Mouse (Mus musculus) hindbrain, embryonic 12.5 days (tissue): ENCODE data around the gene Psma5. TPM values are rescaled to one million over a fixed set of nuclear protein-coding genes. Genes with fewer than 3 reads are reported as not detected.

Experiments used
- ATAC-seq: fragments of 200-750 bp; cut with Nextera tagmentation; 2 replicates; pipeline ENCODE4 v1.8.0; 2017; ENCODE audit warnings: moderate TSS enrichment; ENCODE audit not compliant: low FRiP score
- H3K27ac ChIP-seq: fragments of 300-500 bp; sonication (generic); 2 replicates; pipeline ENCODE4 v1.5.1; 2016; ENCODE audit warnings: mild to moderate bottlenecking
- H3K27me3 ChIP-seq: fragments of 300-500 bp; sonication (generic); 2 replicates; pipeline ENCODE4 v1.6.1; 2016; ENCODE audit warnings: mild to moderate bottlenecking
- H3K36me3 ChIP-seq: fragments of 300-500 bp; sonication (generic); 2 replicates; pipeline ENCODE4 v1.6.1; 2016; ENCODE audit warnings: mild to moderate bottlenecking
- H3K4me1 ChIP-seq: fragments of 300-500 bp; sonication (generic); 2 replicates; pipeline ENCODE4 v1.6.1; 2016
- H3K4me2 ChIP-seq: fragments of 300-500 bp; sonication (generic); replicated peaks from 2 replicates; pipeline ENCODE4 v1.6.1; 2016; ENCODE audit warnings: mild to moderate bottlenecking
- H3K4me3 ChIP-seq: fragments of 300-500 bp; sonication (generic); 2 replicates; pipeline ENCODE4 v1.5.1; 2016; ENCODE audit warnings: mild to moderate bottlenecking
- H3K9ac ChIP-seq: fragments of 300-500 bp; sonication (generic); 2 replicates; pipeline ENCODE4 v1.6.1; 2016; ENCODE audit warnings: mild to moderate bottlenecking, moderate library complexity
- H3K9me3 ChIP-seq: fragments of 300-500 bp; sonication (generic); replicated peaks from 2 replicates; pipeline ENCODE4 v1.6.1; 2016; ENCODE audit warnings: mild to moderate bottlenecking
- WGBS: fragments of 180-500 bp; shearing (Covaris S2); methylation state at CpG from one replicate; pipeline ENCODE4 v1.1.7; 2016; 5-methylcytosine and 5-hydroxymethylcytosine counted together
- polyA plus RNA-seq: library from polyadenylated mRNA; unstranded; fragments of >200 nt; fragmentation: Nextera tagmentation; extraction: Ambion mirVana; gene quantifications from 2 replicates; pipeline ENCODE4 v1.2.1, GENCODE M21; 2016

Gene Psma5
- 205 and 218 TPM in 2 replicates for polyA plus RNA-seq

DNA sequence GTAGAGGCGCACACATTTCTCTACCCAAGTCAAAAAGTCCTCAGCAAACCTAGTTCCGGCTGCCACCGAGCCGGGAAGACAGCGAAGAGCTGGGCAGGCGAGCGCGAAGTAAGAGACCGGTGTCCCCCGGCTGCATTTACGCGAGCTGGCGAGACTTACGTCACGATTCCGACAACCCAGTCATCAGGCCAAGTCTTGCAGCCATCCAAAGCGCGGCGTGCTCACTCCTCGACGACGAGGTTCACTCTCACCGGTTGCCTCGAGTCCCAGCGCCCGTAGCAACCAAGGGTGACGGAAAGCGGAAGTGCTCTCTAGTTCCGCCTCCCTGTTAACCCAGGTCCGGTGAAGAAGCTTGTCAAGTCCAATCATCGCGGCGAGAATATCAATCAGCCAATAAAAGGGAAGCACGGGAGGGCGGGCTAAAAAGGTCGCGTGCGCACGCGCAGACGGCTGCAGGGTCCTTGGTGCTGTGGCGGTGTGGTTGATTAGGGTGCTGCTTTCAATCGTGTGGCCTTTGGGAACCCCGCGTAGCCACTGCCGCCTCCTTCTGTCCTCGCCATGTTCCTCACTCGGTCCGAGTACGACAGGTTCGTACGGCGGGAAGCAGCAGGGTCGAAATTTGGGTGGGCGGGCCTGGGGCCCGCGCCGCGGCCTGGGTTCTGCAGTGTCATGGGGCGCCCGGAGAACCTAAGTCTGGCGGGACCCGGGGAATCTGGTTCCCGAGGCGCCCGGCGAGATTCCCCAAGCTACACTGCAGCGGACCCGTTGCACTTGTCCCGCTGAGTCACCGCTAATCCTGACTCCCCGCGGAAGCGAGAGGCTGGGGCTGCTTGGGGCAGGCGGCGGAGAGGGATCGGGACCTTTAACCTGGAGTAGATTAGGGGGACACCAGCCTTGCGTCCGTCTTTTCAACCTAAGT is at the start of gene Psma5:
Psma5 (plus strand) TSS at position 208 of the 919 bp plus-strand sequence.
- no peaks in the 10 kb centered on the region for H3K9me3 ChIP-seq
- peak within 1 kb of the TSS; percentile 94 for H3K9ac ChIP-seq
- no peaks in the 10 kb centered on the region for H3K27me3 ChIP-seq
- peak within 1 kb of the TSS; percentile 85 for H3K4me2 ChIP-seq
- H3K27ac ChIP-seq = no peak within 1 kb of the TSS
- H3K4me1 ChIP-seq = peaks cover 14% of the 10 kb centered on the region
- WGBS = under 1% methylated on average over 79 of the region's 79 CpGs
- peak within 1 kb of the TSS; percentile 98 for H3K4me3 ChIP-seq
- peak; percentile 100 for ATAC-seq
- peaks cover 3% of the 10 kb centered on the region for H3K36me3 ChIP-seq

DNA sequence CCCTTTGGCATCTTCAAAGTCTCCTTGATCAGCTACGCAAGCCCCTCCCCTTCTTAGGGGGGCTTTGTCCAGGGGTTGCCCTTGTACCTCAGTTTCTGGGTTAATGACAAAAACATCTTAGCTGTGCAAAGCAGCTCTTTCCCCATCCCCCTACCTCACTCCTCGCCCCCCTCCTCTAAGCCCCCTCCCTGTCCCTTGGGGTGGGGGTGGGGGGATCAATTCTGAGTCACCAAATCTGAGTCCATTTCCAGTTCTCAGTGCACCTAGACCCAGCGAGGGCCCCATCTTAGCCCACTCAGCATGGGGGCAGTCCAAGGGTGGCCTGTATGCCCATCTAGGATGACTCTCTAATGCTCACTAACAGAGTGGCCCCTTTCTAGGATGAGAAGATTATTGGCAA is 47.7 kb upstream of the Psma5 start:
- Histone ChIP-seq H3K27ac (peak overlapping the region; percentile 93), H3K9ac (peak overlapping the region; percentile 92), H3K27me3 (peaks cover 2% of the 10 kb centered on the region; the same call in 1 of the 2 replicates), H3K36me3 (peaks cover 44% of the 10 kb centered on the region), H3K4me1 (peaks cover 21% of the 10 kb centered on the region), H3K4me3 (peak overlapping the region; percentile 62), H3K9me3 (no peaks in the 10 kb centered on the region), H3K4me2 (peak overlapping the region; percentile 92)
- WGBS = 57% methylated on average over 3 of the region's 3 CpGs
- no peak for ATAC-seq

DNA sequence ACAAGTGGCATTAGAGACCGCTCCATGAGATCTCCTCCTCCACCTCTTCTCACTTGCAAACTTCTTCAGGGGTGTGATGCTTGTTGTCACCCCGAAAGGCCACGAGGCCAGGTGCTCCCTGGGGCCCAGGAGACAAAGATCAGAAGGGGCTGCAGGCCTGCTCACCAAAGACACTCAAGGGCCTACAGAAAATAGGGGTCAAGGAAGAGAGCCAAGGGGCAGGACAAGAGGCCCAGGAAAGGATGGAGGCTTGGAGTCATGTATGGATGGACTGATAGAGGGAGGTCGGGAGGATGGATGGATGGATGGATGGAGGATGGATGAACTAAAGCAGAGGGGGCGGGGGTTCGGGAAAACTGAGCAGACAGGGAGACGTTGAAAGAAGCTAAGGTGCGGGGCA is 47.2 kb upstream of the Psma5 start:
- H3K4me2 ChIP-seq = peak overlapping the region; percentile 92
- peak overlapping the region; percentile 93 for H3K27ac ChIP-seq
- peak overlapping the region; percentile 62 for H3K4me3 ChIP-seq
- H3K9me3 ChIP-seq = no peaks in the 10 kb centered on the region
- H3K36me3 ChIP-seq = peaks cover 39% of the 10 kb centered on the region
- no peak; the same call in 1 of the 2 replicates for ATAC-seq
- peak overlapping the region; percentile 92 for H3K9ac ChIP-seq
- H3K27me3 ChIP-seq = peaks cover 7% of the 10 kb centered on the region; the same call in 1 of the 2 replicates
- peaks cover 21% of the 10 kb centered on the region for H3K4me1 ChIP-seq
- WGBS = 10% methylated on average over 8 of the region's 8 CpGs

DNA sequence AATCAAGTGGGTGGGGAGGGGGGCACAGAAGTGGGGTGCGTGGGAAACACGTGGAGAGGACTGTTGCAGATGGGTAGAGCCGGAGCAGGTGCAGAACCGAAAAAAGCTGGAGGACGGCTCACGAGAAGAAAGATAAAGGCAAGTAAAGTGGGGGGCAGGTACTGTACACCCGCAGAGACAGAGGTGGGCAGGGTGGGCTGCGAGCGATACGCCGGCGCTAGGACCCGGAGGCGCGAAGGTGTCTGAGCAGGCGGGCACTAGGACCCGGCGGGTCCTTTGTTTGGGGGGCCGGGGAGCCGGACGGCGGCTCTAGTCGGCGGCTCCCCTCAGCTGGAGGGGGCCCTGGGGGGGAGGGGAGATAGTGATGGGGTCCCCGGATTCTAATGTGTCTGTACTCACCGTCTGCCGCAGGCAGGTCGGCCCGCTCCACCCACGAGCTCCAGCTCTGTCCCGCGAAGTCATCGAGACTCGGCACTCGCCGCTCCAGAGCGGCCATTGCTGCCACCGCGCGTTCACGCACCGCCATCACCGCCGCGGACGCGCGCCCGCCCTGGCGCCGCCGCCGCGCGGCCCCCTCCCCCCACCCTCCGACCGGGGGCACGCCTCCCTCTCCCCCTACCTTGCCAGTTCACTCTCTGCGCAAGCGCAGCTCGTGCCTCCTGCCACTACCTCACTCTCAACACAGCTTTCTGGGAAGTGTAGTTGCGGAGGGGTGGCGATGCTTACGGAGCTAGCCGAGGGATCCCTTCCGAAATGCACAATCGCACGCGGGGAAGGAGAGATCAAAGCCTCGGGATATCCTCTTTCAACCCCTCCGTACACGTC is 46.6 kb upstream of the Psma5 start:
- Histone ChIP-seq H3K36me3 (peaks cover 33% of the 10 kb centered on the region), H3K27me3 (peaks cover 7% of the 10 kb centered on the region; the same call in 1 of the 2 replicates), H3K4me1 (peaks cover 21% of the 10 kb centered on the region), H3K9me3 (no peaks in the 10 kb centered on the region), H3K27ac (peak overlapping the region; percentile 93), H3K4me3 (peak overlapping the region; percentile 62), H3K4me2 (peak overlapping the region; percentile 92), H3K9ac (peak overlapping the region; percentile 92)
- WGBS = under 1% methylated on average over 60 of the region's 72 CpGs
- ATAC-seq = peak; percentile 97

DNA sequence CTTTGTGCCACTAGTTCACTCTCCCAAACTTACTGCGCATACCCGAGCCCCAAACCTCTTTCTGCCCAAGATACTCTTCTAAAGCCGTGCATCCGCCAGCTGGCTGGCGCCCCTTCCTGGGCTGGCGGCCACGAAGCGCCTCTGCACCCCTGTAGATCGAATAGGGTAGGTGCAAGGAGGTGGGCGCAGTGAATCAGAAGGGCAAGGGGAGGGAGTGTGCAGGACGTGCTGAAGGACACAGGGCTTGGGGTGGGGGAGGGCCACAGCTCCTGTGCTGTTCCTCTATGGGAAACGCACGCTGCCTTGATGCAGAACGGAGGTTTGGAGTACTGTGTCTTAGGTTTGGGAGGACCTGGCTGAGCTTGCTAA is 46.0 kb upstream of the Psma5 start, which contains the start of gene Atxn7l2:
Atxn7l2 (minus strand) TSS at position 164 of the 369 bp plus-strand sequence.
- peaks cover 7% of the 10 kb centered on the region; the same call in 1 of the 2 replicates for H3K27me3 ChIP-seq
- peak within 1 kb of the TSS; percentile 92 for H3K4me2 ChIP-seq
- H3K9ac ChIP-seq = peak within 1 kb of the TSS; percentile 92
- no peaks in the 10 kb centered on the region for H3K9me3 ChIP-seq
- peaks cover 21% of the 10 kb centered on the region for H3K4me1 ChIP-seq
- WGBS = under 1% methylated on average over 14 of the region's 14 CpGs
- peaks cover 27% of the 10 kb centered on the region for H3K36me3 ChIP-seq
- H3K27ac ChIP-seq = peak within 1 kb of the TSS; percentile 93
- H3K4me3 ChIP-seq = peak within 1 kb of the TSS; percentile 62
- ATAC-seq = peak; percentile 88

DNA sequence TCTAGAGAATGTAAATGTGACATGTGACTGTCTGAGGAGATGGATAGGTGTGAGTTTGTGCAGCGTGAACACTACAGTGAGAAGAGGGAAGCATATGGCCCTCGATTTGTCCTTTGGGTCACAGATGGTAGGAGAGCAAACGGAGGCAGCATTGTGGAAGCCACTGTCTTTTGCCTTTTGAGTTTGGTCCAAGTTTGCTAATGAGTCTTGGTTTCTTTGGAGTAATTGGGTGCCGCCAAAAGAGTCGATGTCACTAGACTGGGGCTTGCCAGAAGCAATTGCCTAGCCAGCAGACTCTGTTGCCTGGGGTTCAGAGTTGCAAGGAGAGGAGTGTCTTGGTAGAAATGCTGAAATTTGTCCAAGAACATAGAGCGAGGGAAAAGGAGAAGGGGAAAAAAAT is 44.9 kb upstream of the Psma5 start:
- H3K4me2 ChIP-seq = 0 out of 2 replicates have a peak overlapping the region, but pooled peaks have one; percentile 68
- H3K27ac ChIP-seq = no peak overlapping the region

DNA sequence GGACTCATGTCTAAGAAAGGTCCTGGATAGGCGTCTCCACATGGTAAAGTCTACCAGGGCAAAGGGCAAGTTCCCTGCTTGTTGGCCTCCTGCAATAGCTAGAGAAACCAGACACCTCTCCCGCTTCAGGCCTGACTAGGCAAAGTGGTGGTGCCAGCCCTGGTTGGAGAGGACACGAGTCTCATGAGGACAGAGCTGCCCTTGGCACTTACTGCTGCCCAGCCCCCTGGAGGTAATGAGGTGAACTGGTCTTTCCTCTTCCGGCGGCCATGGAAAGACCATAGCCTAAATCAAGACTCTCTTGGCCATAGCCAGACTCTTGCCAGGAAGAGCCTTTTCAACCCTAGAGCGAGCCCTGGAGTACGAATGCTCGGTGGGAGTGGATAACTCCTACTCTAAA is 44.3 kb upstream of the Psma5 start:
- H3K27ac ChIP-seq = no peak overlapping the region
- H3K36me3 ChIP-seq = peaks cover 11% of the 10 kb centered on the region
- no peaks in the 10 kb centered on the region for H3K9me3 ChIP-seq
- ATAC-seq = no peak
- H3K4me1 ChIP-seq = peaks cover 21% of the 10 kb centered on the region
- H3K4me2 ChIP-seq = no peak overlapping the region
- H3K4me3 ChIP-seq = no peak overlapping the region
- no peak overlapping the region for H3K9ac ChIP-seq
- WGBS = 81% methylated on average over 8 of the region's 8 CpGs
- peaks cover 7% of the 10 kb centered on the region; the same call in 1 of the 2 replicates for H3K27me3 ChIP-seq

More for the DNA sequence above, 44.9 kb upstream of the Psma5 start:
- peaks cover 21% of the 10 kb centered on the region for H3K4me1 ChIP-seq
- 83% methylated on average over 6 of the region's 6 CpGs for WGBS
- no peak overlapping the region for H3K4me3 ChIP-seq
- peaks cover 7% of the 10 kb centered on the region; the same call in 1 of the 2 replicates for H3K27me3 ChIP-seq
- no peak for ATAC-seq
- H3K9me3 ChIP-seq = no peaks in the 10 kb centered on the region
- H3K36me3 ChIP-seq = peaks cover 16% of the 10 kb centered on the region
- H3K9ac ChIP-seq = no peak overlapping the region

- WGBS = 24% methylated on average over 5 of the region's 5 CpGs
- H3K4me1 ChIP-seq = peaks cover 3% of the 10 kb centered on the region; the same call in 1 of the 2 replicates
- H3K9me3 ChIP-seq = no peaks in the 10 kb centered on the region
- H3K4me3 ChIP-seq = no peak overlapping the region
- no peak overlapping the region for H3K9ac ChIP-seq
- no peak overlapping the region for H3K27ac ChIP-seq
- H3K36me3 ChIP-seq = no peaks in the 10 kb centered on the region
- no peak overlapping the region for H3K4me2 ChIP-seq
- peaks cover 14% of the 10 kb centered on the region; the same call in 1 of the 2 replicates for H3K27me3 ChIP-seq
- ATAC-seq = no peak
Measured at GRCm38 (mm10) chr3:108214734-108215133, 42.0 kb upstream of the Psma5 start.

DNA sequence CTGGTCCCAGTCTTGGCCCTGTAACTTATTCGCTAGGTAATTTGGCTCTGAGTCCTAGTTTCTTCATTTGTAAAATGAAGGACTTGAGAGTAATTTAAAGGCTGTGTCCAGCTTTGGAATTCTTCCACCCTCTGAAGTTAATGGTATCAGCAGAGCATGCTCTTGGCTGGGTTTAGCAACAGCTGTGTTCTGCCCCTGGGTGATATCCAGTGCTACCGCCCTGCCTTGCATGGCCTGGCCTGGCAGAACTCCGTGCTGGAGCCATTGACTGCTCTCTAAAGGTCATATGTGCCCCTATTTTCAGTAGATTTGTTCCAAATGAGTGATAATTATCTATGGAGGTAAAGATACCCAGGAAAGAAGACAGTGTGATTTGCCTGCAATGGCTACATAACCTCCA is 36.1 kb upstream of the Psma5 start:
- H3K9me3 ChIP-seq = no peaks in the 10 kb centered on the region
- no peak for ATAC-seq
- no peaks in the 10 kb centered on the region for H3K36me3 ChIP-seq
- no peak overlapping the region for H3K9ac ChIP-seq
- H3K4me2 ChIP-seq = no peak overlapping the region
- 69% methylated on average over 3 of the region's 3 CpGs for whole genome bisulfite sequencing
- H3K4me1 ChIP-seq = no peaks in the 10 kb centered on the region; the same call in 1 of the 2 replicates
- no peak overlapping the region for H3K4me3 ChIP-seq
- no peak overlapping the region for H3K27ac ChIP-seq
- H3K27me3 ChIP-seq = peaks cover 42% of the 10 kb centered on the region

- H3K36me3 ChIP-seq = no peaks in the 10 kb centered on the region
- no peak overlapping the region for H3K27ac ChIP-seq
- no peaks in the 10 kb centered on the region for H3K9me3 ChIP-seq
- WGBS = 2% methylated on average over 64 of the region's 67 CpGs
- peak overlapping the region; percentile 63 for H3K4me2 ChIP-seq
- peaks cover 15% of the 10 kb centered on the region for H3K4me1 ChIP-seq
- ATAC-seq = 0 out of 2 replicates have a peak, but pooled peaks have one; percentile 29
- peak overlapping the region; percentile 49 for H3K9ac ChIP-seq
- H3K27me3 ChIP-seq = peaks cover 56% of the 10 kb centered on the region
- H3K4me3 ChIP-seq = peak overlapping the region; percentile 42
Measured at GRCm38 (mm10) chr3:108225711-108226557, 30.8 kb upstream of the Psma5 start.
